Mouse (Mus musculus) midbrain, embryonic 11.5 days (tissue): ENCODE data around the gene Fmnl3. TPM values are rescaled to one million over a fixed set of nuclear protein-coding genes. Genes with fewer than 3 reads are reported as not detected.
A peak's percentile ranks its signal among the peaks of the same experiment; 100 is the strongest.

Experiments
- ATAC-seq: fragments of 200-750 bp; cut with Nextera tagmentation; 2 replicates; pipeline ENCODE4 v1.8.0; 2017; ENCODE audit warnings: moderate TSS enrichment, moderate library complexity; ENCODE audit not compliant: low FRiP score
- DNase-seq: peaks from one replicate; pipeline ENCODE4 v3.0.0; 2015; ENCODE audit warnings: low spot score; ENCODE audit errors: missing footprints
- H3K27ac ChIP-seq: fragments of 300-500 bp; sonication (generic); 2 replicates; pipeline ENCODE4 v1.5.1; 2014; ENCODE audit warnings: low read depth, low read length
- H3K27me3 ChIP-seq: fragments of 300-500 bp; sonication (generic); 2 replicates; pipeline ENCODE4 v1.6.1; 2014; ENCODE audit warnings: mild to moderate bottlenecking, low read length, moderate library complexity, mixed read lengths; ENCODE audit not compliant: control insufficient read depth, insufficient read depth
- H3K36me3 ChIP-seq: fragments of 300-500 bp; sonication (generic); 2 replicates; pipeline ENCODE4 v1.6.1; 2014; ENCODE audit warnings: mild to moderate bottlenecking, low read length, moderate library complexity, mixed read lengths; ENCODE audit not compliant: control insufficient read depth, insufficient read depth
- H3K4me1 ChIP-seq: fragments of 300-500 bp; sonication (generic); 2 replicates; pipeline ENCODE4 v1.6.1; 2014; ENCODE audit warnings: low read length; ENCODE audit not compliant: control insufficient read depth, insufficient read depth
- H3K4me2 ChIP-seq: fragments of 300-500 bp; sonication (generic); 2 replicates; pipeline ENCODE4 v1.6.1; 2014; ENCODE audit warnings: mild to moderate bottlenecking, moderate library complexity
- H3K4me3 ChIP-seq: fragments of 300-500 bp; sonication (generic); 2 replicates; pipeline ENCODE4 v1.5.1; 2014; ENCODE audit warnings: low read depth, low read length
- H3K9ac ChIP-seq: fragments of 300-500 bp; sonication (generic); 2 replicates; pipeline ENCODE4 v1.6.1; 2014; ENCODE audit warnings: low read length
- H3K9me3 ChIP-seq: fragments of 300-500 bp; sonication (generic); 2 replicates; pipeline ENCODE4 v1.6.1; 2016; ENCODE audit warnings: low read length; ENCODE audit not compliant: control insufficient read depth
- WGBS: fragments of 180-500 bp; shearing (Covaris S2); extraction: QIAGEN DNeasy Blood & Tissue Kit; methylation state at CpG from one replicate; pipeline ENCODE4 v1.1.7; 2014; 5-methylcytosine and 5-hydroxymethylcytosine counted together
- polyA plus RNA-seq: library from polyadenylated mRNA; unstranded; fragments of >200 nt; fragmentation: Nextera tagmentation; extraction: Ambion mirVana; gene quantifications from 2 replicates; pipeline ENCODE4 v1.2.1, GENCODE M21; 2014

Gene Fmnl3
- polyA plus RNA-seq, 1 experiment from 2014 or later = 8.6 TPM

GRCm38 (mm10) chr15:99403159-99403889 lies 33.0 kb upstream of the Fmnl3 start:
- WGBS = 96% methylated on average over 12 of the region's 12 CpGs
- no peaks in the 10 kb centered on the region for H3K9me3 ChIP-seq
- no peak overlapping the region for H3K27ac ChIP-seq
- no peaks in the 10 kb centered on the region for H3K27me3 ChIP-seq
- H3K4me3 ChIP-seq = no peak overlapping the region
- H3K4me2 ChIP-seq = no peak overlapping the region
- DNase-seq (no peak), ATAC-seq (no peak)
- no peak overlapping the region for H3K9ac ChIP-seq
- 0 out of 2 replicates have a peak, but pooled peaks cover 2% of the 10 kb centered on the region for H3K4me1 ChIP-seq
- H3K36me3 ChIP-seq = peaks cover 18% of the 10 kb centered on the region

- Histone ChIP-seq H3K4me1 (peaks cover 2% of the 10 kb centered on the region; the same call in 1 of the 2 replicates), H3K4me2 (no peak overlapping the region), H3K9me3 (no peaks in the 10 kb centered on the region), H3K36me3 (peaks cover 1% of the 10 kb centered on the region; the same call in 1 of the 2 replicates), H3K4me3 (no peak overlapping the region), H3K27me3 (no peaks in the 10 kb centered on the region), H3K27ac (no peak overlapping the region), H3K9ac (no peak overlapping the region)
- ATAC-seq (no peak), DNase-seq (no peak)
- WGBS = 94% methylated on average over 6 of the region's 6 CpGs
Measured at GRCm38 (mm10) chr15:99400602-99401001, 30.3 kb upstream of the Fmnl3 start.

GRCm38 (mm10) chr15:99399503-99400245 lies 29.4 kb upstream of the Fmnl3 start:
- peaks cover 8% of the 10 kb centered on the region for H3K4me1 ChIP-seq
- DNase-seq (no peak), ATAC-seq (no peak)
- H3K9me3 ChIP-seq = no peaks in the 10 kb centered on the region
- 85% methylated on average over 15 of the region's 15 CpGs for WGBS
- H3K4me3 ChIP-seq = no peak overlapping the region
- no peak overlapping the region for H3K27ac ChIP-seq
- H3K4me2 ChIP-seq = no peak overlapping the region
- no peaks in the 10 kb centered on the region; the same call in 1 of the 2 replicates for H3K36me3 ChIP-seq
- no peak overlapping the region for H3K9ac ChIP-seq
- H3K27me3 ChIP-seq = no peaks in the 10 kb centered on the region

GRCm38 (mm10) chr15:99397622-99398021 lies 27.3 kb upstream of the Fmnl3 start:
- Histone ChIP-seq H3K9me3 (no peaks in the 10 kb centered on the region), H3K9ac (no peak overlapping the region), H3K4me3 (no peak overlapping the region), H3K4me2 (no peak overlapping the region), H3K27me3 (no peaks in the 10 kb centered on the region), H3K4me1 (peaks cover 18% of the 10 kb centered on the region), H3K36me3 (no peaks in the 10 kb centered on the region; the same call in 1 of the 2 replicates), H3K27ac (no peak overlapping the region)
- DNase-seq (no peak), ATAC-seq (no peak)
- WGBS = 82% methylated on average over 2 of the region's 2 CpGs

GRCm38 (mm10) chr15:99396875-99397274 lies 26.6 kb upstream of the Fmnl3 start:
- no peak overlapping the region for H3K27ac ChIP-seq
- 76% methylated on average over 4 of the region's 4 CpGs for WGBS
- no peak overlapping the region for H3K4me3 ChIP-seq
- no peak for ATAC-seq
- no peak for DNase-seq
- no peaks in the 10 kb centered on the region for H3K27me3 ChIP-seq
- H3K9me3 ChIP-seq = no peaks in the 10 kb centered on the region
- H3K9ac ChIP-seq = no peak overlapping the region
- H3K4me1 ChIP-seq = peaks cover 23% of the 10 kb centered on the region
- no peaks in the 10 kb centered on the region; the same call in 1 of the 2 replicates for H3K36me3 ChIP-seq
- H3K4me2 ChIP-seq = no peak overlapping the region

- ATAC-seq (no peak), DNase-seq (no peak)
- 77% methylated on average over 1 of the region's 1 CpGs for WGBS
- H3K27me3 ChIP-seq = no peaks in the 10 kb centered on the region
- H3K4me2 ChIP-seq = no peak overlapping the region
- H3K27ac ChIP-seq = no peak overlapping the region
- H3K9ac ChIP-seq = no peak overlapping the region
- peaks cover 23% of the 10 kb centered on the region for H3K4me1 ChIP-seq
- no peak overlapping the region for H3K4me3 ChIP-seq
- no peaks in the 10 kb centered on the region for H3K9me3 ChIP-seq
- no peaks in the 10 kb centered on the region; the same call in 1 of the 2 replicates for H3K36me3 ChIP-seq
Measured at GRCm38 (mm10) chr15:99396462-99396861, 26.2 kb upstream of the Fmnl3 start.

- Histone ChIP-seq H3K4me2 (peak overlapping the region; percentile 99), H3K27me3 (no peaks in the 10 kb centered on the region), H3K9me3 (no peaks in the 10 kb centered on the region), H3K36me3 (no peaks in the 10 kb centered on the region), H3K4me3 (peak overlapping the region; percentile 78), H3K9ac (peak overlapping the region; percentile 87), H3K4me1 (peaks cover 23% of the 10 kb centered on the region), H3K27ac (peak overlapping the region; percentile 54; the same call in 1 of the 2 replicates)
- 13% methylated on average over 24 of the region's 24 CpGs for WGBS
- DNase-seq (no peak), ATAC-seq (peak; percentile 10; the same call in 1 of the 2 replicates)
Measured at GRCm38 (mm10) chr15:99393386-99394252, 23.3 kb upstream of the Fmnl3 start.

GRCm38 (mm10) chr15:99392486-99393385 lies 22.5 kb upstream of the Fmnl3 start, which contains the start of gene Tmbim6:
TSS of gene Tmbim6 (plus strand) at chr15:99392882.
- Histone ChIP-seq H3K9ac (peak within 1 kb of the TSS; percentile 87), H3K27ac (peak within 1 kb of the TSS; percentile 54; the same call in 1 of the 2 replicates), H3K4me2 (peak within 1 kb of the TSS; percentile 99), H3K36me3 (no peaks in the 10 kb centered on the region), H3K27me3 (no peaks in the 10 kb centered on the region), H3K4me1 (peaks cover 21% of the 10 kb centered on the region), H3K9me3 (no peaks in the 10 kb centered on the region), H3K4me3 (peak within 1 kb of the TSS; percentile 78)
- ATAC-seq (peak; percentile 100), DNase-seq (peak; percentile 99)
- WGBS = under 1% methylated on average over 51 of the region's 51 CpGs
